Mouse (Mus musculus): Measurements from ENCODE around the gene Dpp3. TPM values are rescaled to one million over a fixed set of nuclear protein-coding genes. Genes with fewer than 3 reads are reported as not detected.

Gene Dpp3
- polyA plus RNA-seq, 1 experiment from 2014 or later: 117 TPM

DNA sequence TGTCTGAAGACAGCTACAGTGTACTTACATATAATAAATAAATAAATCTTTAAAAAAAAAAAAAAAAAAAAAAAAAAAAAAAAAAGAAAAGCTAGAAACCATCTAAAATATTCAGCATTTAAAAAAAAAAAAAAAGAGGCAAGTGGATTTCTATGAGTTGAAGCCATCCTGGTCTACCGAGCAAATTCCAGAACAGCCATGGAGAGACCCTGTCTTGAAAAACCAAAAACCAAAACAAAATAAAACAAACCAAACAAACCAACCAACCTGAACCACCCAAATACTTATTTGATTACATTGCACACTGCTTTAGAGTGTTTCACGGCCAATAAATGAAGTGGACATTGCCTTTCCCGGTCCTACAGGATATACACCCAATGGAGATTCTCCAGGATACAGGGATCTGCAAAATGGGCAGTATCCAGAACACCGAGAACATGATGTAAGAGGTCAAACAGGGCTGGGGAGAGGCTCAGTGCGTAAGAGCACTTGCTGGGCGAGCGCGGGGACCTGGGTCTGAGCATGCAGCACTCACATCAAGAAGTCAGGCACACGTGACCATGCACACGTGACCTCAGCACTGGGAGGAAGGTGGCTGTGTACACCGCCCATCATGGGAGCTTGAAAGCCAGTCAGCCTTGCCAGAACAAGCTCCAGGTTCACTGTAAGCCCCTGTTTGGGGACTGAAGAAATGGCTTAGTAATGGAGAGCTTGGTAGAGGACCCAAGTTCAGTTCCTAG is 2.8 kb downstream of the Dpp3 start:
- WGBS: 94% methylated on average over 11 of the region's 11 CpGs
- H3K36me3 ChIP-seq: peaks cover 48% of the 10 kb centered on the region
- ATAC-seq (ENCODE audit: insufficient number of reproducible peaks, low FRiP score, low TSS enrichment, low read depth): no peak
- H3K9me3 ChIP-seq (replicated peaks): no peaks in the 10 kb centered on the region
- H3K4me1 ChIP-seq: peaks cover 28% of the 10 kb centered on the region
- H3K27ac ChIP-seq (replicated peaks): no peak overlapping the region
- H3K4me2 ChIP-seq (replicated peaks): no peak overlapping the region
- no peaks in the 10 kb centered on the region for H3K27me3 ChIP-seq
- H3K4me3 ChIP-seq (replicated peaks): no peak overlapping the region
- H3K9ac ChIP-seq: no peak overlapping the region

GRCm38 (mm10) chr19:4919652-4920051 is 8.4 kb downstream of the Dpp3 start:
- no peak for ATAC-seq (ENCODE audit: insufficient number of reproducible peaks, low FRiP score, low TSS enrichment, low read depth)
- Histone ChIP-seq H3K4me2 (replicated peaks) (no peak overlapping the region), H3K9ac (no peak overlapping the region), H3K36me3 (peaks cover 97% of the 10 kb centered on the region), H3K27ac (replicated peaks) (no peak overlapping the region), H3K9me3 (replicated peaks) (no peaks in the 10 kb centered on the region), H3K4me1 (no peaks in the 10 kb centered on the region), H3K27me3 (no peaks in the 10 kb centered on the region), H3K4me3 (replicated peaks) (no peak overlapping the region)
- 77% methylated on average over 6 of the region's 6 CpGs for WGBS

GRCm38 (mm10) chr19:4916827-4917226 is 11.3 kb downstream of the Dpp3 start:
- WGBS: 75% methylated on average over 10 of the region's 10 CpGs
- Histone ChIP-seq H3K4me2 (replicated peaks) (no peak overlapping the region), H3K9ac (no peak overlapping the region), H3K9me3 (replicated peaks) (no peaks in the 10 kb centered on the region), H3K27ac (replicated peaks) (no peak overlapping the region), H3K36me3 (peaks cover 98% of the 10 kb centered on the region), H3K4me3 (replicated peaks) (no peak overlapping the region), H3K4me1 (no peaks in the 10 kb centered on the region), H3K27me3 (no peaks in the 10 kb centered on the region)
- ATAC-seq (ENCODE audit: insufficient number of reproducible peaks, low FRiP score, low TSS enrichment, low read depth): no peak

- Histone ChIP-seq H3K4me1 (no peaks in the 10 kb centered on the region), H3K27ac (replicated peaks) (no peak overlapping the region), H3K9ac (no peak overlapping the region), H3K27me3 (no peaks in the 10 kb centered on the region), H3K36me3 (peaks cover 98% of the 10 kb centered on the region), H3K4me2 (replicated peaks) (no peak overlapping the region), H3K9me3 (replicated peaks) (no peaks in the 10 kb centered on the region), H3K4me3 (replicated peaks) (no peak overlapping the region)
- ATAC-seq (ENCODE audit: insufficient number of reproducible peaks, low FRiP score, low TSS enrichment, low read depth): no peak
- WGBS: 93% methylated on average over 15 of the region's 15 CpGs
Measured at GRCm38 (mm10) chr19:4915924-4916603, 12.0 kb downstream of the Dpp3 start.

GRCm38 (mm10) chr19:4909376-4909775 is 18.7 kb downstream of the Dpp3 start:
- Histone ChIP-seq H3K36me3 (peaks cover 68% of the 10 kb centered on the region), H3K4me3 (replicated peaks) (no peak overlapping the region), H3K27ac (replicated peaks) (no peak overlapping the region), H3K27me3 (no peaks in the 10 kb centered on the region), H3K4me2 (replicated peaks) (no peak overlapping the region), H3K4me1 (peaks cover 6% of the 10 kb centered on the region), H3K9me3 (replicated peaks) (no peaks in the 10 kb centered on the region), H3K9ac (no peak overlapping the region)
- 92% methylated on average over 7 of the region's 7 CpGs for WGBS
- no peak for ATAC-seq (ENCODE audit: insufficient number of reproducible peaks, low FRiP score, low TSS enrichment, low read depth)

- Histone ChIP-seq H3K9me3 (replicated peaks) (no peaks in the 10 kb centered on the region), H3K27ac (replicated peaks) (no peak overlapping the region), H3K4me2 (replicated peaks) (no peak overlapping the region), H3K9ac (no peak overlapping the region), H3K4me3 (replicated peaks) (no peak overlapping the region), H3K36me3 (peaks cover 58% of the 10 kb centered on the region), H3K4me1 (peaks cover 6% of the 10 kb centered on the region), H3K27me3 (no peaks in the 10 kb centered on the region)
- no peak for ATAC-seq (ENCODE audit: insufficient number of reproducible peaks, low FRiP score, low TSS enrichment, low read depth)
- 83% methylated on average over 4 of the region's 4 CpGs for WGBS
Measured at GRCm38 (mm10) chr19:4908107-4908506, 20.0 kb downstream of the Dpp3 start.

DNA sequence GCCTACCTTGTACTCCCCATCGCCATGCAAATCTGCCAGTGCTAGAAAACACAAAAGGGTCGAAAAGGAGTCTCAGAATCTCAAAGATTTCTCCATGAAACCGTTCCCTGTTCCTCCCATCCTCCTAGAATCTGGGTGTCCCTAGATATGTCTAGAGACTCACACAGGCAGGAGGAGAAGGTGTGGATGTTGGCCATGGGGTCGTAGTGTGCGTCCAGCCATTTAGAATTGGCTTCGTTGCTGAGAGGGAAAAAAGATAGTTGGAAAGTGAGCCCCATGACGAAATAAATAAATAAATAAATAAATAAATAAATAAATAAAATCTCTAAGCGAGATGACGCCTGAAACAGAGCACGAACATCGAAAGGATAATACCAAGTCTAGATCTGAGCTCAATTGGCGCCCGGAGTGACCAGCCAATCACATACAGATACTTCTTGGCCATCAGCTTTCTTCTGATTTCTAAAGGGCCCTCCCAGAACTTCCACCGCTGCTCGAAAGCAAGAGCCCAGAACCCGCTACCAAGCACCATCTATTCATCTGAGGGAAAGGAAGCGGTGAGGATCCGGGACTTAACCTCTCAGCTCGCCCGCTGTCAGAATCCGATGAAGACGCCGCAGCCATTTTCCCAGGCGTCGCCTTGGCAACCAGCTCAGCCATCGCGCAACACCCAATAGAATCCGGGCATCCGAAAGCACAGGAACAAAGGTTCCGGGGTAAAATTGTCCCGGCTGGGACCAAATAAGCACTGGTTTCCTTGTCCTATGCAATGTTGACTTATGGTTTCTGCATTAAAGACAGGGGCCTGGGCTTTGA is 21.9 kb downstream of the Dpp3 start, which contains the start of gene Bbs1:
TSS of gene Bbs1 (minus strand) at position 650 of the 816 bp plus-strand sequence.
- peak; percentile 44; the same call in 1 of the 2 replicates for ATAC-seq (ENCODE audit: insufficient number of reproducible peaks, low FRiP score, low TSS enrichment, low read depth)
- WGBS: 8% methylated on average over 31 of the region's 31 CpGs

DNA sequence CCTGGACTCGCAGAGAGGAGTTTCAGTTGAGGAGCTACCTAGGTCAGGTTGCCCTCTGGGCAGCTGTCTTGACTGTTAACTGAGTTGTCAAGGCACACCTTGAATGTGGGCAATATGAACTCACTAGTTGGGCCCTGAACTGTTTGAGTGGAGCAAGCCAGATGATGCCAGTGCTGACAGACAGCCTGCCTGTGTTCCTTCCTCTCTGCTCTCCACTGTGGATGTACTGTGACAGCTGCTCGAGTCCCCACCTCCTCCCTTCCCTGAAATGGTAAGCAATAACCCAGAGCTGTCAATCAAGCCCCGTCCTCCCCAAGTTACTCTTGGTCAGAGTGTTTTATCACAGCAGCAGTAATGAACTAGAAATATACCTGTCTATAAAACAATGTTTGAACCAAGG is 28.2 kb downstream of the Dpp3 start:
- WGBS: 61% methylated on average over 3 of the region's 3 CpGs
- no peak overlapping the region for H3K4me3 ChIP-seq (replicated peaks)
- H3K4me1 ChIP-seq: no peaks in the 10 kb centered on the region
- no peak for ATAC-seq (ENCODE audit: insufficient number of reproducible peaks, low FRiP score, low TSS enrichment, low read depth)
- no peak overlapping the region for H3K9ac ChIP-seq
- H3K36me3 ChIP-seq: peaks cover 17% of the 10 kb centered on the region
- no peaks in the 10 kb centered on the region for H3K9me3 ChIP-seq (replicated peaks)
- H3K27me3 ChIP-seq: no peaks in the 10 kb centered on the region
- H3K4me2 ChIP-seq (replicated peaks): no peak overlapping the region
- H3K27ac ChIP-seq (replicated peaks): no peak overlapping the region

More for the DNA sequence above, 21.9 kb downstream of the Dpp3 start, which contains the start of gene Bbs1:
- Histone ChIP-seq H3K27me3 (no peaks in the 10 kb centered on the region), H3K9me3 (replicated peaks) (no peaks in the 10 kb centered on the region), H3K4me3 (replicated peaks) (peak within 1 kb of the TSS; percentile 71), H3K36me3 (peaks cover 50% of the 10 kb centered on the region), H3K9ac (peak within 1 kb of the TSS; percentile 47; the same call in 1 of the 2 replicates), H3K27ac (replicated peaks) (no peak within 1 kb of the TSS), H3K4me2 (replicated peaks) (peak within 1 kb of the TSS; percentile 63), H3K4me1 (peaks cover 6% of the 10 kb centered on the region)

DNA sequence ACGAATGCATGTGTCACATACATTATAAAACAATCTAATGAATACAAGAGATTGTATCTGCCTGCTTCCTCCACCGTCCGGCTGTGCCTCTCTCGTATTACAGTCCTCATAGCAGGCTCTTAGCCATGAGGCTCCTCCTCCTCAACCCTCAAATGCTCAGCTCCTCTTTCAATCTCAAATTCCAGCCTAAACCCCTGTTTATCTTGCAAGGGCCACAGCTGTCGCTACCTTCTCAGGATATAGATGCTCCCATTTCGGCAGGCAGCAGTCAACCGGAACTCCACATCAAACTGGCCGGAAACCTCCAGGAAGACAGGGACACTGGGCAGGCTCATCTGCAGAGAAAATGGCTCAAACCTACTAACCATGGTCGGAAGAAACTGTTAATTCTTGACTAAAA is 29.1 kb downstream of the Dpp3 start:
- H3K27me3 ChIP-seq: no peaks in the 10 kb centered on the region
- peaks cover 17% of the 10 kb centered on the region for H3K36me3 ChIP-seq
- ATAC-seq (ENCODE audit: insufficient number of reproducible peaks, low FRiP score, low TSS enrichment, low read depth): no peak
- no peaks in the 10 kb centered on the region for H3K4me1 ChIP-seq
- WGBS: 56% methylated on average over 9 of the region's 9 CpGs
- H3K27ac ChIP-seq (replicated peaks): no peak overlapping the region
- no peak overlapping the region for H3K9ac ChIP-seq
- no peak overlapping the region for H3K4me2 ChIP-seq (replicated peaks)
- H3K4me3 ChIP-seq (replicated peaks): no peak overlapping the region
- no peaks in the 10 kb centered on the region for H3K9me3 ChIP-seq (replicated peaks)

GRCm38 (mm10) chr19:4896780-4897520 is 31.1 kb downstream of the Dpp3 start:
- no peak overlapping the region for H3K4me2 ChIP-seq (replicated peaks)
- no peak overlapping the region for H3K9ac ChIP-seq
- no peaks in the 10 kb centered on the region for H3K9me3 ChIP-seq (replicated peaks)
- H3K27ac ChIP-seq (replicated peaks): no peak overlapping the region
- no peak for ATAC-seq (ENCODE audit: insufficient number of reproducible peaks, low FRiP score, low TSS enrichment, low read depth)
- peaks cover 15% of the 10 kb centered on the region for H3K36me3 ChIP-seq
- H3K4me1 ChIP-seq: no peaks in the 10 kb centered on the region
- H3K4me3 ChIP-seq (replicated peaks): no peak overlapping the region
- WGBS: 56% methylated on average over 21 of the region's 21 CpGs
- H3K27me3 ChIP-seq: no peaks in the 10 kb centered on the region
